Mouse (Mus musculus) small intestine, adult 2 months (tissue): ENCODE data around the gene Rbm34. TPM values are rescaled to one million over a fixed set of nuclear protein-coding genes. Genes with fewer than 3 reads are reported as not detected.

ENCODE experiments used
- H3K27ac ChIP-seq: fragments of 200-500 bp; 2 replicates; pipeline ENCODE4 v1.5.1; 2012; ENCODE audit warnings: low read depth, low read length, control low read depth, inconsistent platforms; ENCODE audit not compliant: insufficient read depth
- H3K27me3 ChIP-seq: fragments of 200-500 bp; 2 replicates; pipeline ENCODE4 v1.6.1; 2012; ENCODE audit warnings: mild to moderate bottlenecking, moderate library complexity, low read length, inconsistent platforms; ENCODE audit not compliant: control insufficient read depth, insufficient read depth
- H3K36me3 ChIP-seq: fragments of 200-500 bp; 2 replicates; pipeline ENCODE4 v1.6.1; 2012; ENCODE audit warnings: mild to moderate bottlenecking, low read length, control low read depth, inconsistent platforms; ENCODE audit not compliant: control insufficient read depth, insufficient read depth
- H3K4me1 ChIP-seq: fragments of 200-500 bp; 2 replicates; pipeline ENCODE4 v1.6.1; 2012; ENCODE audit warnings: low read length, inconsistent platforms, mixed read lengths; ENCODE audit not compliant: control insufficient read depth, insufficient read depth, insufficient read length
- H3K4me3 ChIP-seq: fragments of 200-500 bp; 2 replicates; pipeline ENCODE4 v1.5.1; 2012; ENCODE audit warnings: low read depth, mild to moderate bottlenecking, control low read depth, inconsistent platforms, low read length, moderate library complexity
- CTCF ChIP-seq: fragments of 200-500 bp; IDR thresholded peaks from 2 replicates; pipeline ENCODE4 v1.5.1; 2012; ENCODE audit warnings: low read depth, mild to moderate bottlenecking, control low read depth, inconsistent platforms, low read length, moderate library complexity, mixed read lengths; ENCODE audit not compliant: insufficient replicate concordance, insufficient read length; ENCODE audit errors: extremely low read depth
- POLR2A ChIP-seq: fragments of 200-500 bp; IDR thresholded peaks from 2 replicates; pipeline ENCODE4 v1.6.1; 2012; ENCODE audit warnings: low read depth, mild to moderate bottlenecking, control low read depth, inconsistent platforms, low read length, moderate library complexity
- WGBS: fragments of 180-500 bp; shearing (Covaris S2); methylation state at CpG from one replicate; pipeline ENCODE4 v1.1.7; 2018; 5-methylcytosine and 5-hydroxymethylcytosine counted together
- polyA plus RNA-seq: library from polyadenylated mRNA; depleted of rRNA; stranded (reverse); fragments of >200 nt; gene quantifications from 2 replicates; pipeline ENCODE4 v1.2.3, GENCODE M21; 2012

Gene Rbm34
- polyA plus RNA-seq, 1 experiment, result 2.6 TPM

GRCm38 (mm10) chr8:126961516-126961915 lies 9.4 kb downstream of the Rbm34 start:
- Histone ChIP-seq H3K36me3 (peaks cover 63% of the 10 kb centered on the region), H3K4me1 (no peaks in the 10 kb centered on the region), H3K4me3 (no peak overlapping the region), H3K27ac (no peak overlapping the region), H3K27me3 (no peaks in the 10 kb centered on the region)
- TF ChIP-seq POLR2A, result no peak
- TF ChIP-seq CTCF, result no peak
- WGBS, result 98% methylated on average over 3 of the region's 3 CpGs

GRCm38 (mm10) chr8:126951900-126952636 lies 18.8 kb downstream of the Rbm34 start:
- no peak for TF ChIP-seq CTCF
- TF ChIP-seq POLR2A, result no peak
- 63% methylated on average over 11 of the region's 11 CpGs for WGBS
- Histone ChIP-seq H3K27ac (no peak overlapping the region), H3K36me3 (peaks cover 56% of the 10 kb centered on the region), H3K4me3 (no peak overlapping the region), H3K27me3 (no peaks in the 10 kb centered on the region), H3K4me1 (no peaks in the 10 kb centered on the region)

DNA sequence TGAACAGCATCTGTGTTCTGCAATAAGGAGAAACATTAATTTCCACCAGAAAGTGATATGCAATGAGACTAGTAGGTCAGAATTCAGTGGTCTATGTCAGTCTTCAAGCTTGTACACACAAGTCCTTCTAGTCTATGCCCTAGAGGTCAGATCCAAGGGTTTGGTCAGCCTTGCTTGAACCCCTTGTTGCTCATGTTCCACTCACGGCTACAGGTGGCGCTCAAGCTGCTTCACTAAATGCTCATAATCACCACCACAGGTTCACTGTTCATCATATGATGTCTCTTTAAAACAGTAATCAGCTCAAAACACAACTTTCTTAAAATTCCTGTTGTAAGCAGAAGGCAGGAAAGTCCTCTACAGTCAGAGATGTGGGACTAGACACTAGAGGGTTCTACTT lies 21.3 kb downstream of the Rbm34 start:
- Histone ChIP-seq H3K4me3 (no peak overlapping the region), H3K27ac (no peak overlapping the region), H3K36me3 (peaks cover 38% of the 10 kb centered on the region), H3K27me3 (no peaks in the 10 kb centered on the region), H3K4me1 (peaks cover 3% of the 10 kb centered on the region; the same call in 1 of the 2 replicates)
- TF ChIP-seq CTCF (peak; percentile 16; the same call in 1 of the 2 replicates), POLR2A (no peak)
- WGBS, result 72% methylated on average over 2 of the region's 2 CpGs

GRCm38 (mm10) chr8:126946444-126946843 lies 24.4 kb downstream of the Rbm34 start:
- Histone ChIP-seq H3K4me3 (no peak overlapping the region), H3K4me1 (peaks cover 9% of the 10 kb centered on the region; the same call in 1 of the 2 replicates), H3K36me3 (peaks cover 16% of the 10 kb centered on the region), H3K27me3 (no peaks in the 10 kb centered on the region), H3K27ac (no peak overlapping the region)
- TF ChIP-seq POLR2A (no peak), CTCF (no peak)
- WGBS, result 72% methylated on average over 7 of the region's 7 CpGs

DNA sequence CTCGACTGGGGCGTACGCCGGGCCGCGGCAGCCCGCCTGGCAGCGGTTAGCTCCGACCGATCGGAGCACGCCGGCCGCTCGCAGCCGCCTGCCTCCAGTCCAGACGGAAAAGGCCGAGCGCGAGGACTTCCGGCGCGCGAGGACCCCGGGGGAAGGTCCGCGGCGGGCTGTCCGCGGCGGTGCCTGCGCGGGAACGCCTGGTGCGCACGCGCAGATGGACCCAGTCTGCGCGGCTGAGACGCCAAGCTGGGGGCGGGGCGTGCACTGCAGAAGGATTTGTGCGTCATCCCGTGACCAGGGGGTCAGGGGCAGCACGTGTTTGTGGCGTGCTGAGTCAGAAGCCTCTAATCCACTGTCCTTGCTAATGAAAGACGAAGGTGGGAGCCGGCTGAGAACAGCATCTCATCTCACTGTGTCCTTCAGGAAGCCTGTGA lies 25.1 kb downstream of the Rbm34 start, which contains the start of gene Tomm20:
TSS of gene Tomm20 (minus strand) at position 115 of the 434 bp plus-strand sequence.
- H3K4me1 ChIP-seq, result peaks cover 9% of the 10 kb centered on the region; the same call in 1 of the 2 replicates
- under 1% methylated on average over 48 of the region's 48 CpGs for WGBS
- H3K27ac ChIP-seq, result peak within 1 kb of the TSS; percentile 60
- TF ChIP-seq CTCF (no peak), POLR2A (no peak)
- H3K36me3 ChIP-seq, result peaks cover 13% of the 10 kb centered on the region
- H3K27me3 ChIP-seq, result no peaks in the 10 kb centered on the region
- H3K4me3 ChIP-seq, result peak within 1 kb of the TSS; percentile 86

DNA sequence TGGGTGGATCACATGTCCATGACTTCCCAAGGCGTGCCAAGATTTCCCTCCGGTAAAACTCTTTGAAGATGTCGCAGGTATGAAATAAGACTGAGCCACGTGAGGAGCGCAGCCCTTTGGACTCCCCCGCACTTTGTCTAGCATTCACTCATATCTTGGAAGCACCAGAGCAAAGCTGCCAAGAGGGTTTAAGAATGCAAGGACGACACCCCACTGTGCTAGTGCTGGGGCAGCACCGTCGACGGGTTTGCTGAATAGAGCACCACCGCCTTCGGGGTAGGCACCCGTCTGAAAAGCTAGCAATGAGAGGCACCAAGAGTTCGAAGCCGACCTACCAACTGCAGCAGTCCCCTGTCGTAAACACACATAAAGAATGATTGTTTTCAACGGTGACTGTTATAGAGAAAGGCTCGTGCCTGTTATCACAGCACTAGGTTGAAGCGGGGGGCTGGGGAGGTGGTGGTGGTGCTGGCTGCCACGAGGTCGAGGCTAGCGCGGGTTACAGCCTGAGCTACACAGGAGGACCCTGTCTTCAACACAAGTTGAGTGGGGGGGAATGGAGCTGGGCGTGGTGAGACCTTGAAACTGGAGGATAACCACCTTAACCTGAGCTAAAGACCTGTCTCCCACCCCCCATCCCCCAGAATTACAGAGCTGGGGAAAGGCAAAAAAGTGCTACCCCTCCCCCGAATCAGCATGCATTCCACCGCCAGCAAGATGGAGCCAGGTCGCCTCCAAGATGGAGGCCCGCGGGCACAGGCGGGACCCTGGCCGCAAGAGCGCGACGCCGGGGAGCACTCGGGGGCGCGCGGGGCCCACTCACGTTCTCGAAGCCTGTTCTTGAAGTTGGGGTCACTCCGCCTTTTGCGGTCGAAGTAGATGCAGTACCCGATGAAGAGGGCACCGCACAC lies 25.8 kb downstream of the Rbm34 start:
- Histone ChIP-seq H3K27ac (peak overlapping the region; percentile 60), H3K36me3 (peaks cover 12% of the 10 kb centered on the region), H3K27me3 (no peaks in the 10 kb centered on the region), H3K4me3 (peak overlapping the region; percentile 86), H3K4me1 (peaks cover 9% of the 10 kb centered on the region; the same call in 1 of the 2 replicates)
- TF ChIP-seq CTCF, result no peak
- under 1% methylated on average over 46 of the region's 46 CpGs for WGBS

- TF ChIP-seq POLR2A, result no peak
- no peak for TF ChIP-seq CTCF
- no peak overlapping the region for H3K27ac ChIP-seq
- no peak overlapping the region for H3K4me3 ChIP-seq
- H3K36me3 ChIP-seq, result peaks cover 15% of the 10 kb centered on the region
- H3K27me3 ChIP-seq, result no peaks in the 10 kb centered on the region
- 50% methylated on average over 7 of the region's 7 CpGs for WGBS
- peaks cover 9% of the 10 kb centered on the region; the same call in 1 of the 2 replicates for H3K4me1 ChIP-seq
Measured at GRCm38 (mm10) chr8:126943565-126943964, 27.3 kb downstream of the Rbm34 start.
